Mouse (Mus musculus) olfactory bulb, adult 2 months (tissue): ENCODE data around the gene Ccdc141.

Experiments used
- CTCF ChIP-seq: fragments of 200-500 bp; IDR thresholded peaks from 2 replicates; pipeline ENCODE4 v1.5.1; 2012; ENCODE audit warnings: low read depth, mild to moderate bottlenecking, low read length, moderate library complexity; ENCODE audit not compliant: insufficient read depth
- POLR2A ChIP-seq: fragments of 200-500 bp; IDR thresholded peaks from 2 replicates; pipeline ENCODE4 v1.6.1; 2012; ENCODE audit warnings: mild to moderate bottlenecking, low read depth, low read length, moderate library complexity; ENCODE audit not compliant: insufficient read depth

DNA sequence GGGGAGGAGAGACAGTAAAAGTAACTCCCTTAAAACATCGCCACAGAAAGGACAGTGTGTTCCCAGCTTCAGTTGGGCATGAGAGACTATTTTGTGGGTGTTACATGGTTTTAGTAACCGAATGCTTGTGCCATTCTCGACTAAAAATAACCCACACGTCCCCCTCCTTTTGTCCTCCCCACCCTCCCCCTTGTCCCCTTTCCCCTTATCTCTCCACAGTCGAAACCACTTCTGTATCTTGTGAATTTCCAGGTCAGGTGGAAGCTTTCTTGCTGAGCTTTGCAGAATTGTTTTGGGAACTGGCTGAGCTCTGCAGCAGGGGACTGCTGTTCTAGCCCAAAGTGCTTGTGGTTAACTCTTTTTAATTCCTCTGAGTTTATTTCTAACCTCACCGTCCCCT lies 200.2 kb downstream of the Ccdc141 start:
- TF ChIP-seq POLR2A (no peak), CTCF (no peak)
